Mouse (Mus musculus) neural tube, embryonic 15.5 days (tissue): Measurements from ENCODE around the gene Cntnap5a. TPM values are rescaled to one million over a fixed set of nuclear protein-coding genes. Genes with fewer than 3 reads are reported as not detected.

Experiments
- ATAC-seq: fragments of 200-750 bp; cut with Nextera tagmentation; 2 replicates; pipeline ENCODE4 v1.8.0; 2017; ENCODE audit warnings: mild to moderate bottlenecking, moderate TSS enrichment, moderate library complexity; ENCODE audit not compliant: low FRiP score
- H3K27ac ChIP-seq: fragments of 300-500 bp; sonication (generic); replicated peaks from 2 replicates; pipeline ENCODE4 v1.5.1; 2015; ENCODE audit warnings: mild to moderate bottlenecking, inconsistent platforms
- H3K27me3 ChIP-seq: fragments of 300-500 bp; sonication (generic); replicated peaks from 2 replicates; pipeline ENCODE4 v1.6.1; 2015; ENCODE audit warnings: inconsistent platforms
- H3K36me3 ChIP-seq: fragments of 300-500 bp; sonication (generic); 2 replicates; pipeline ENCODE4 v1.6.1; 2015; ENCODE audit warnings: inconsistent platforms
- H3K4me1 ChIP-seq: fragments of 300-500 bp; sonication (generic); 2 replicates; pipeline ENCODE4 v1.6.1; 2015; ENCODE audit warnings: inconsistent platforms
- H3K4me2 ChIP-seq: fragments of 300-500 bp; sonication (generic); 2 replicates; pipeline ENCODE4 v1.6.1; 2015; ENCODE audit warnings: inconsistent platforms, mild to moderate bottlenecking, moderate library complexity
- H3K4me3 ChIP-seq: fragments of 300-500 bp; sonication (generic); replicated peaks from 2 replicates; pipeline ENCODE4 v1.5.1; 2015; ENCODE audit warnings: mild to moderate bottlenecking, inconsistent platforms
- H3K9ac ChIP-seq: fragments of 300-500 bp; sonication (generic); replicated peaks from 2 replicates; pipeline ENCODE4 v1.6.1; 2015; ENCODE audit warnings: mild to moderate bottlenecking, inconsistent platforms
- H3K9me3 ChIP-seq: fragments of 300-500 bp; sonication (generic); replicated peaks from 2 replicates; pipeline ENCODE4 v1.6.1; 2016; ENCODE audit warnings: inconsistent platforms
- WGBS: fragments of 180-500 bp; shearing (Covaris S2); methylation state at CpG from one replicate; pipeline ENCODE4 v1.1.7; 2015; ENCODE audit warnings: mixed read lengths; 5-methylcytosine and 5-hydroxymethylcytosine counted together
- polyA plus RNA-seq: library from polyadenylated mRNA; unstranded; fragments of >200 nt; fragmentation: Nextera tagmentation; extraction: Ambion mirVana; gene quantifications from 2 replicates; pipeline ENCODE4 v1.2.1, GENCODE M21; 2015

Cntnap5a gene
- polyA plus RNA-seq, 1 experiment from 2014 or later, result 3.1 TPM

- Histone ChIP-seq H3K9ac (no peak overlapping the region), H3K4me1 (no peaks in the 10 kb centered on the region), H3K4me3 (no peak overlapping the region), H3K4me2 (no peak overlapping the region), H3K27ac (no peak overlapping the region), H3K27me3 (no peaks in the 10 kb centered on the region), H3K36me3 (no peaks in the 10 kb centered on the region), H3K9me3 (no peaks in the 10 kb centered on the region)
- no peak for ATAC-seq
- 84% methylated on average over 1 of the region's 1 CpGs for WGBS
These were observed 241.6 kb downstream of the Cntnap5a start for GRCm38 (mm10) chr1:115925953-115926665.

GRCm38 (mm10) chr1:115932045-115932444 lies 247.5 kb downstream of the Cntnap5a start:
- Histone ChIP-seq H3K9me3 (no peaks in the 10 kb centered on the region), H3K27ac (no peak overlapping the region), H3K4me2 (no peak overlapping the region), H3K36me3 (no peaks in the 10 kb centered on the region), H3K4me1 (no peaks in the 10 kb centered on the region), H3K4me3 (no peak overlapping the region), H3K9ac (no peak overlapping the region), H3K27me3 (no peaks in the 10 kb centered on the region)
- ATAC-seq, result no peak
- WGBS, result 48% methylated on average over 1 of the region's 1 CpGs

- Histone ChIP-seq H3K36me3 (no peaks in the 10 kb centered on the region), H3K4me3 (no peak overlapping the region), H3K4me2 (no peak overlapping the region), H3K9me3 (no peaks in the 10 kb centered on the region), H3K27me3 (no peaks in the 10 kb centered on the region), H3K9ac (no peak overlapping the region), H3K27ac (no peak overlapping the region), H3K4me1 (no peaks in the 10 kb centered on the region)
- 69% methylated on average over 3 of the region's 3 CpGs for WGBS
- no peak for ATAC-seq
These were observed 261.3 kb downstream of the Cntnap5a start for GRCm38 (mm10) chr1:115945892-115946291.

GRCm38 (mm10) chr1:115956528-115956927 lies 272.0 kb downstream of the Cntnap5a start:
- H3K27me3 ChIP-seq, result no peaks in the 10 kb centered on the region
- no peak overlapping the region for H3K9ac ChIP-seq
- no peaks in the 10 kb centered on the region for H3K4me1 ChIP-seq
- ATAC-seq, result no peak
- no peaks in the 10 kb centered on the region for H3K9me3 ChIP-seq
- WGBS, result 97% methylated on average over 2 of the region's 2 CpGs
- no peaks in the 10 kb centered on the region for H3K36me3 ChIP-seq
- no peak overlapping the region for H3K4me2 ChIP-seq
- no peak overlapping the region for H3K27ac ChIP-seq
- no peak overlapping the region for H3K4me3 ChIP-seq

GRCm38 (mm10) chr1:115964993-115965575 lies 280.5 kb downstream of the Cntnap5a start:
- no peak for ATAC-seq
- WGBS, result 83% methylated on average over 4 of the region's 4 CpGs
- no peak overlapping the region for H3K27ac ChIP-seq
- no peaks in the 10 kb centered on the region for H3K4me1 ChIP-seq
- H3K4me2 ChIP-seq, result no peak overlapping the region
- no peak overlapping the region for H3K9ac ChIP-seq
- H3K36me3 ChIP-seq, result no peaks in the 10 kb centered on the region
- no peaks in the 10 kb centered on the region for H3K27me3 ChIP-seq
- H3K4me3 ChIP-seq, result no peak overlapping the region
- H3K9me3 ChIP-seq, result no peaks in the 10 kb centered on the region

GRCm38 (mm10) chr1:115990204-115990603 lies 305.6 kb downstream of the Cntnap5a start:
- no peak for ATAC-seq
- H3K4me2 ChIP-seq, result no peak overlapping the region
- WGBS, result 78% methylated on average over 1 of the region's 1 CpGs

GRCm38 (mm10) chr1:116015768-116016167 lies 331.2 kb downstream of the Cntnap5a start:
- Histone ChIP-seq H3K9ac (no peak overlapping the region), H3K27ac (no peak overlapping the region), H3K4me2 (no peak overlapping the region), H3K4me3 (no peak overlapping the region), H3K9me3 (no peaks in the 10 kb centered on the region), H3K36me3 (no peaks in the 10 kb centered on the region), H3K27me3 (no peaks in the 10 kb centered on the region), H3K4me1 (no peaks in the 10 kb centered on the region)
- ATAC-seq, result no peak
- WGBS, result 79% methylated on average over 2 of the region's 2 CpGs

More at GRCm38 (mm10) chr1:115990204-115990603, 305.6 kb downstream of the Cntnap5a start:
- H3K27me3 ChIP-seq, result no peaks in the 10 kb centered on the region
- no peaks in the 10 kb centered on the region for H3K36me3 ChIP-seq
- H3K9ac ChIP-seq, result no peak overlapping the region
- H3K4me3 ChIP-seq, result no peak overlapping the region
- H3K9me3 ChIP-seq, result no peaks in the 10 kb centered on the region
- no peak overlapping the region for H3K27ac ChIP-seq
- H3K4me1 ChIP-seq, result no peaks in the 10 kb centered on the region

GRCm38 (mm10) chr1:116029653-116030052 lies 345.1 kb downstream of the Cntnap5a start:
- no peaks in the 10 kb centered on the region for H3K36me3 ChIP-seq
- no peak overlapping the region for H3K4me3 ChIP-seq
- H3K27ac ChIP-seq, result no peak overlapping the region
- no peak overlapping the region for H3K9ac ChIP-seq
- ATAC-seq, result no peak
- 86% methylated on average over 1 of the region's 1 CpGs for WGBS
- no peaks in the 10 kb centered on the region for H3K4me1 ChIP-seq
- no peaks in the 10 kb centered on the region for H3K9me3 ChIP-seq
- H3K4me2 ChIP-seq, result no peak overlapping the region
- no peaks in the 10 kb centered on the region for H3K27me3 ChIP-seq

- Histone ChIP-seq H3K27me3 (no peaks in the 10 kb centered on the region), H3K9me3 (no peaks in the 10 kb centered on the region), H3K4me2 (no peak overlapping the region), H3K36me3 (no peaks in the 10 kb centered on the region), H3K4me3 (no peak overlapping the region), H3K9ac (no peak overlapping the region), H3K27ac (no peak overlapping the region), H3K4me1 (no peaks in the 10 kb centered on the region)
- no peak for ATAC-seq
- WGBS, result 25% methylated on average over 1 of the region's 1 CpGs
These were observed 351.3 kb downstream of the Cntnap5a start for GRCm38 (mm10) chr1:116035897-116036296.

- Histone ChIP-seq H3K4me3 (no peak overlapping the region), H3K27ac (no peak overlapping the region), H3K4me1 (no peaks in the 10 kb centered on the region), H3K9ac (no peak overlapping the region), H3K9me3 (no peaks in the 10 kb centered on the region), H3K27me3 (no peaks in the 10 kb centered on the region), H3K36me3 (no peaks in the 10 kb centered on the region), H3K4me2 (no peak overlapping the region)
- WGBS, result 86% methylated on average over 2 of the region's 2 CpGs
- no peak for ATAC-seq
These were observed 352.3 kb downstream of the Cntnap5a start for GRCm38 (mm10) chr1:116036894-116037293.

- Histone ChIP-seq H3K4me2 (no peak overlapping the region), H3K27ac (no peak overlapping the region), H3K9ac (no peak overlapping the region), H3K36me3 (no peaks in the 10 kb centered on the region), H3K9me3 (no peaks in the 10 kb centered on the region), H3K27me3 (no peaks in the 10 kb centered on the region), H3K4me3 (no peak overlapping the region), H3K4me1 (no peaks in the 10 kb centered on the region)
- no peak for ATAC-seq
- 36% methylated on average over 1 of the region's 1 CpGs for WGBS
These were observed 359.5 kb downstream of the Cntnap5a start for GRCm38 (mm10) chr1:116044083-116044482.

- H3K27me3 ChIP-seq, result no peaks in the 10 kb centered on the region
- H3K4me3 ChIP-seq, result no peak overlapping the region
- no peaks in the 10 kb centered on the region for H3K4me1 ChIP-seq
- H3K4me2 ChIP-seq, result no peak overlapping the region
- no peaks in the 10 kb centered on the region for H3K9me3 ChIP-seq
- H3K9ac ChIP-seq, result no peak overlapping the region
- ATAC-seq, result no peak
- WGBS, result 60% methylated on average over 3 of the region's 3 CpGs
- no peaks in the 10 kb centered on the region for H3K36me3 ChIP-seq
- no peak overlapping the region for H3K27ac ChIP-seq
These were observed 422.6 kb downstream of the Cntnap5a start for GRCm38 (mm10) chr1:116107010-116107723.
